Mouse (Mus musculus) ES-Bruce4 (cell line): ENCODE results near the gene Wdr82. TPM values are rescaled to one million over a fixed set of nuclear protein-coding genes. Genes with fewer than 3 reads are reported as not detected.

Experiments
- H3K27ac ChIP-seq: 2 replicates; pipeline ENCODE4 v1.5.1; 2012; ENCODE audit warnings: low read length, inconsistent platforms; ENCODE audit not compliant: insufficient read depth
- H3K27me3 ChIP-seq: 2 replicates; pipeline ENCODE4 v1.6.1; 2012; ENCODE audit warnings: mild to moderate bottlenecking, low read length, inconsistent platforms; ENCODE audit not compliant: control insufficient read depth, poor library complexity, insufficient read depth, severe bottlenecking
- H3K36me3 ChIP-seq: 2 replicates; pipeline ENCODE4 v1.6.1; 2012; ENCODE audit warnings: inconsistent platforms, mild to moderate bottlenecking, low read length, moderate library complexity; ENCODE audit not compliant: control insufficient read depth, poor library complexity, insufficient read depth, severe bottlenecking
- H3K4me1 ChIP-seq: one replicate; pipeline ENCODE4 v1.8.1; 2011; ENCODE audit warnings: low read length; ENCODE audit not compliant: control insufficient read depth, insufficient read depth
- H3K4me3 ChIP-seq: 2 replicates; pipeline ENCODE4 v1.5.1; 2011; ENCODE audit warnings: low read depth, mild to moderate bottlenecking, low read length
- H3K9ac ChIP-seq: 2 replicates; pipeline ENCODE4 v1.6.1; 2012; ENCODE audit warnings: low read depth, mild to moderate bottlenecking, inconsistent platforms; ENCODE audit not compliant: poor library complexity, severe bottlenecking
- H3K9me3 ChIP-seq: replicated peaks from 2 replicates; pipeline ENCODE4 v1.6.1; 2012; ENCODE audit warnings: mild to moderate bottlenecking, low read length, inconsistent platforms; ENCODE audit not compliant: control insufficient read depth, poor library complexity, insufficient read depth, severe bottlenecking
- CTCF ChIP-seq: IDR thresholded peaks from one replicate; pipeline ENCODE4 v1.8.1; 2011; ENCODE audit warnings: low read depth, low read length
- EP300 ChIP-seq: IDR thresholded peaks from 2 replicates; pipeline ENCODE4 v1.6.1; 2011; ENCODE audit warnings: low read depth, low read length; ENCODE audit not compliant: insufficient read depth
- POLR2A ChIP-seq: IDR thresholded peaks from one replicate; pipeline ENCODE4 v1.8.1; 2011; ENCODE audit warnings: low read length; ENCODE audit not compliant: insufficient read depth
- polyA plus RNA-seq: library from polyadenylated mRNA; stranded (reverse); fragments of >200 nt; gene quantifications from 2 replicates; pipeline ENCODE4 v1.2.4, GENCODE M21; 2011; ENCODE audit warnings: low read depth; ENCODE audit not compliant: missing spikeins, insufficient read depth, insufficient read length

Gene Wdr82
- 118 and 122 TPM in 2 replicates for polyA plus RNA-seq

DNA sequence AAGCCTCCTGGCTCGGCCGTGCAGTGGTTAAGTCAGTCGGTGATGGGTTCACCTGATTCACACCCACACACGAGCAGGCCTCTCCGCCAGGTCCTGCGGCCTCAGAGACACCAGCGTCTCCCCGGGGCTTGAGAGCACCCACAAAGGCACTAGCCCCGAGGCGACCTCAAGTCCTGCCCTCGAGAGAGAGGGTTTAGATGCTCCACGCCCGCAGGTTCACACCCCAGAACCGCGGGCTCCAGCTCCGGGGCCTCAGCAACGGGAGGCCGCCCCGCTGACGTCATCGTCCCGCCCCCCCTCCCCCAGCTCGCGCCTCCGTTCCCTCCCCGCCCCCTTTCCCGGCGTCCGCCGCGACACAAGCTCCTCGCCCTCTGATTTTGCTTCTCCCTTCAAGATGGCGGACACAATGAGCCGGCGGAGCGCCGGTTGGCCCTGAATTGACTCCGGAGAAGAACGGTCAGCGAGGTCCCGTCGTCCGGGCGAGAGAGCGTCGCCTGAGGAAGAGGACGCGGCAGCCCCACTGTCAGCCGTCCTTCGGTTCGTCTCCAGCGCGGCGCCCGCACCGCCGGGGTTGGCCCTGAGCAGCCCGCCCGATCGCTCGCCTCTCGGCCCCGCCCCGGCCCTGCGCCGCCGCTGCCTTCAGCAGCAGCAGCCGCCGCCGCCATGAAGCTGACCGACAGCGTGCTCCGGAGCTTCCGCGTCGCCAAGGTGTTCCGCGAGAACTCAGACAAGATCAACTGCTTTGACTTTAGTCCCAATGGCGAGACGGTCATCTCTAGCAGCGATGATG lies at the start of gene Wdr82:
Gene Wdr82, plus strand, starts transcription at position 373 of the 790 bp plus-strand sequence.
- TF ChIP-seq EP300 (no peak), POLR2A (peak; percentile 69), CTCF (no peak)
- peak within 1 kb of the TSS; percentile 90 for H3K9ac ChIP-seq
- H3K4me3 ChIP-seq, result peak within 1 kb of the TSS; percentile 99
- no peaks in the 10 kb centered on the region for H3K9me3 ChIP-seq
- peaks cover 6% of the 10 kb centered on the region for H3K36me3 ChIP-seq
- peak within 1 kb of the TSS; percentile 77 for H3K27ac ChIP-seq
- peaks cover 2% of the 10 kb centered on the region for H3K4me1 ChIP-seq
- H3K27me3 ChIP-seq, result no peaks in the 10 kb centered on the region

DNA sequence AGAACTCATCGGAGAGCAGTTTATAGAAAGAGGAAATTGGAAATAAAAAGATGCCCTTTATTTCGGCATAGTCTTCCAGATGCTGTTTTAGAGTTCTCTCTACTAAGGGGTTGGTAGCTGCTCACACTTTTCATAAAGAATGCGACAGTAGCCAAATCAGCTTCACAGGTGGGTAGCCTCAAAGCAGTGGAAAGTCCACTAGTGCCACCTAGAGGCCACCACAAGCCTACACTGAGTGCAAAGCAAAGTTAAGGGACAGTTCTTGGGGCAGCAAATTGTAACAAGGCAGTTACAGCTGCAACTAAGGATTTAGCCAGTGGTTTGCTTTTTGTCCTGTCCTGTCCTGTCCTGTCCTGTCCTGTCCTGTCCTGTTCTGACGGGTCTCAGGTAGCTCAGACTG lies 47.1 kb upstream of the Wdr82 start:
- Histone ChIP-seq H3K27me3 (no peaks in the 10 kb centered on the region), H3K4me3 (no peak overlapping the region), H3K36me3 (no peaks in the 10 kb centered on the region), H3K4me1 (no peaks in the 10 kb centered on the region), H3K9me3 (no peaks in the 10 kb centered on the region), H3K27ac (no peak overlapping the region), H3K9ac (no peak overlapping the region)
- TF ChIP-seq POLR2A, result no peak
- peak; percentile 77 for TF ChIP-seq CTCF

- Histone ChIP-seq H3K4me3 (no peak overlapping the region), H3K27ac (no peak overlapping the region), H3K9ac (no peak overlapping the region)
These were observed 43.9 kb upstream of the Wdr82 start for GRCm38 (mm10) chr9:106126786-106127251.

GRCm38 (mm10) chr9:106129072-106129471 lies 41.7 kb upstream of the Wdr82 start:
- TF ChIP-seq CTCF, result no peak
- no peak for TF ChIP-seq EP300
- no peak for TF ChIP-seq POLR2A
- Histone ChIP-seq H3K9me3 (no peaks in the 10 kb centered on the region), H3K27me3 (no peaks in the 10 kb centered on the region), H3K4me3 (no peak overlapping the region), H3K4me1 (no peaks in the 10 kb centered on the region), H3K9ac (no peak overlapping the region), H3K36me3 (no peaks in the 10 kb centered on the region), H3K27ac (no peak overlapping the region)

More at GRCm38 (mm10) chr9:106126786-106127251, 43.9 kb upstream of the Wdr82 start:
- Histone ChIP-seq H3K36me3 (no peaks in the 10 kb centered on the region), H3K4me1 (no peaks in the 10 kb centered on the region), H3K27me3 (no peaks in the 10 kb centered on the region), H3K9me3 (no peaks in the 10 kb centered on the region)
- no peak for TF ChIP-seq POLR2A
- TF ChIP-seq EP300, result no peak
- no peak for TF ChIP-seq CTCF

GRCm38 (mm10) chr9:106130250-106130649 lies 40.5 kb upstream of the Wdr82 start:
- H3K27me3 ChIP-seq, result no peaks in the 10 kb centered on the region
- no peaks in the 10 kb centered on the region for H3K4me1 ChIP-seq
- no peaks in the 10 kb centered on the region for H3K9me3 ChIP-seq
- no peak overlapping the region for H3K27ac ChIP-seq
- no peak overlapping the region for H3K4me3 ChIP-seq
- H3K9ac ChIP-seq, result no peak overlapping the region
- H3K36me3 ChIP-seq, result no peaks in the 10 kb centered on the region
- TF ChIP-seq POLR2A (no peak), CTCF (no peak), EP300 (no peak)

GRCm38 (mm10) chr9:106137671-106138216 lies 33.0 kb upstream of the Wdr82 start:
- Histone ChIP-seq H3K4me3 (no peak overlapping the region), H3K4me1 (no peaks in the 10 kb centered on the region), H3K36me3 (no peaks in the 10 kb centered on the region), H3K27me3 (no peaks in the 10 kb centered on the region), H3K9me3 (0 out of 2 replicates have a peak, but pooled peaks cover 3% of the 10 kb centered on the region), H3K9ac (no peak overlapping the region), H3K27ac (no peak overlapping the region)
- no peak for TF ChIP-seq EP300
- no peak for TF ChIP-seq POLR2A
- no peak for TF ChIP-seq CTCF
